In genomic region chr13:24819931-24820330, GRCm38 (mm10) we compare ENCODE assay signal across 20 mouse cellular contexts. TPM values are rescaled to one million over a fixed set of nuclear protein-coding genes. Genes with fewer than 3 reads are reported as not detected.
"Had no signal": no experiment of that assay in that cellular context is flagged by ENCODE, and none has a peak within 500 bp of the region (broad histone marks: within the 10 kb centered on the region; RNA-seq: fewer than 3 reads in every experiment).

No protein-coding gene starts in this region.

- H3K9ac ChIP-seq: lung, embryonic 14.5 days; midbrain, embryonic 12.5 days; neural tube, embryonic 13.5 days; neural tube, embryonic 15.5 days had no signal

- H3K9me3 ChIP-seq: midbrain, embryonic 10.5 days; midbrain, embryonic 12.5 days; neural tube, embryonic 13.5 days; neural tube, embryonic 15.5 days had no signal

- DNase-seq: lung, adult 18-20 months; lung, embryonic 14.5 days; lung, postnatal 10 days; lung, postnatal 4 days; midbrain, embryonic 14.5 days; retina, postnatal 1 day; right cerebral cortex, adult 18-20 months; right cerebral cortex, postnatal 25 days; right cerebral cortex, postnatal 4 days; spleen, adult 18-20 months; thymus, adult 18-20 months; thymus, postnatal 14 days; thymus, postnatal 36 days had no signal

- H3K27ac ChIP-seq: midbrain, embryonic 10.5 days; midbrain, embryonic 12.5 days; neural tube, embryonic 13.5 days; neural tube, embryonic 15.5 days had no signal

- H3K27me3 ChIP-seq: midbrain, embryonic 12.5 days; neural tube, embryonic 13.5 days; neural tube, embryonic 15.5 days had no signal

- H3K4me2 ChIP-seq: lung, embryonic 14.5 days; midbrain, embryonic 12.5 days; neural tube, embryonic 13.5 days; neural tube, embryonic 15.5 days had no signal

- H3K4me3 ChIP-seq: midbrain, embryonic 10.5 days; midbrain, embryonic 12.5 days; myocyte; neural tube, embryonic 13.5 days; neural tube, embryonic 15.5 days had no signal

- ATAC-seq: midbrain, embryonic 16.5 days had no signal

- H3K4me1 ChIP-seq: midbrain, embryonic 10.5 days; midbrain, embryonic 12.5 days; neural tube, embryonic 13.5 days; neural tube, embryonic 15.5 days had no signal

RNA-seq across cellular contexts. Expression of gene D130043K22Rik, which starts 25.0 kb away (rescaled TPM):
- total RNA-seq: megakaryocyte, adult 5-6 weeks had no signal
- polyA plus RNA-seq: myocyte had no signal
